Mouse (Mus musculus) ES-E14 (cell line): ENCODE measurements around the gene Olfr1513. TPM values are rescaled to one million over a fixed set of nuclear protein-coding genes. Genes with fewer than 3 reads are reported as not detected.
"Not testable (repeated sequence)": the region's sequence is repeated elsewhere in the genome, so short reads cannot be mapped to it uniquely, and the experiment has no call there.

Experiments
- DNase-seq: peaks from one replicate; pipeline ENCODE4 v3.0.0-alpha.2; 2013; ENCODE audit warnings: low read depth, low spot score
- H3K27ac ChIP-seq: 2 replicates; pipeline ENCODE4 v1.5.1; 2012; ENCODE audit warnings: low read depth, mild to moderate bottlenecking, low read length, moderate library complexity, mixed read lengths; ENCODE audit not compliant: poor library complexity, insufficient read depth, severe bottlenecking
- H3K36me3 ChIP-seq: 2 replicates; pipeline ENCODE4 v1.6.1; 2012; ENCODE audit warnings: mild to moderate bottlenecking, low read length, moderate library complexity, mixed read lengths; ENCODE audit not compliant: control insufficient read depth, poor library complexity, insufficient read depth, severe bottlenecking
- H3K4me1 ChIP-seq, 2 experiments: fragments of 150-350 bp in 1 of 2; sonication (generic) in 1 of 2; 2 replicates each; pipeline ENCODE4 v1.6.1; 2012; ENCODE audit warnings: low read length in 2 of 2, mild to moderate bottlenecking in 1 of 2, mixed read lengths in 1 of 2; ENCODE audit not compliant: control insufficient read depth in 2 of 2, insufficient read depth in 2 of 2, poor library complexity in 1 of 2
- H3K4me3 ChIP-seq, 2 experiments: fragments of 150-350 bp in 1 of 2; sonication (generic) in 1 of 2; 2 replicates each; pipeline ENCODE4 v1.5.1; 2012; ENCODE audit warnings: low read length in 2 of 2, low read depth in 1 of 2, mild to moderate bottlenecking in 1 of 2, mixed read lengths in 1 of 2; ENCODE audit not compliant: insufficient read depth in 1 of 2, poor library complexity in 1 of 2, severe bottlenecking in 1 of 2
- H3K9ac ChIP-seq: 2 replicates; pipeline ENCODE4 v1.6.1; 2012; ENCODE audit warnings: low read depth, mild to moderate bottlenecking, low read length, mixed read lengths; ENCODE audit not compliant: poor library complexity, insufficient read depth, severe bottlenecking
- H3K9me3 ChIP-seq: fragments of 150-350 bp; sonication (generic); 2 replicates; pipeline ENCODE4 v1.6.1; 2012; ENCODE audit warnings: low read depth, mild to moderate bottlenecking, low read length; ENCODE audit not compliant: control insufficient read depth, insufficient read depth
- CHD2 ChIP-seq: IDR thresholded peaks from 2 replicates; pipeline ENCODE4 v1.6.1; 2014; ENCODE audit warnings: mild to moderate bottlenecking, low read depth, low read length, inconsistent platforms
- HCFC1 ChIP-seq: IDR thresholded peaks from 2 replicates; pipeline ENCODE4 v1.6.1; 2012; ENCODE audit warnings: low read length, inconsistent platforms, borderline replicate concordance; ENCODE audit not compliant: insufficient read depth
- MAFK ChIP-seq: IDR thresholded peaks from 2 replicates; pipeline ENCODE4 v1.6.1; 2014; ENCODE audit warnings: mild to moderate bottlenecking, low read depth, low read length, inconsistent platforms; ENCODE audit not compliant: insufficient read depth
- ZC3H11A ChIP-seq: IDR thresholded peaks from 2 replicates; pipeline ENCODE4 v1.6.1; 2012; ENCODE audit warnings: low read depth, mild to moderate bottlenecking, inconsistent platforms, low read length, borderline replicate concordance
- ZNF384 ChIP-seq: IDR thresholded peaks from 2 replicates; pipeline ENCODE4 v1.6.1; 2012; ENCODE audit warnings: low read depth, low read length, inconsistent platforms
- in situ Hi-C, 2 experiments: fragments of 600-800 bp; cut with MboI; formaldehyde crosslinking; loops; one replicate each; pipeline ENCODE4 v1.15.1; 2025; ENCODE audit warnings: low sequenced_read_pairs in 2 of 2, inconsistent platforms in 1 of 2; ENCODE audit not compliant: unreplicated experiment in 2 of 2
- total RNA-seq: library from RNA; depleted of rRNA; stranded (reverse); fragments of 300-350 nt; gene quantifications from 2 replicates; pipeline ENCODE4 v1.2.3, GENCODE M21; 2012

Gene Olfr1513
- total RNA-seq, 1 experiment, result not detected

- Histone ChIP-seq H3K9me3 (no peaks in the 10 kb centered on the region), H3K36me3 (peaks cover 16% of the 10 kb centered on the region; the same call in 1 of the 2 replicates), H3K27ac (no peak overlapping the region), H3K4me3 (peak overlapping the region; percentile 41 to 73), H3K9ac (0 out of 2 replicates have a peak overlapping the region, but pooled peaks have one; percentile 4), H3K4me1 (peaks cover 2 to 21% of the 10 kb centered on the region in 2 experiments; a peak in 3 of 4 replicates)
- TF ChIP-seq HCFC1 (no peak), ZC3H11A (no peak), ZNF384 (no peak), MAFK (no peak), CHD2 (no peak)
- DNase-seq, result no peak
- in situ Hi-C loops, result no loop called here
Observed at GRCm38 (mm10) chr14:52313931-52314807, 42.0 kb downstream of the Olfr1513 start.

GRCm38 (mm10) chr14:52310906-52311305 lies 45.3 kb downstream of the Olfr1513 start:
- Histone ChIP-seq H3K9me3 (no peaks in the 10 kb centered on the region), H3K4me3 (no peak overlapping the region), H3K4me1 (peaks cover 2 to 21% of the 10 kb centered on the region in 2 experiments; a peak in 3 of 4 replicates), H3K27ac (no peak overlapping the region), H3K36me3 (peaks cover 16% of the 10 kb centered on the region; the same call in 1 of the 2 replicates), H3K9ac (no peak overlapping the region)
- in situ Hi-C loops, result no loop called here
- no peak for TF ChIP-seq CHD2
- no peak for TF ChIP-seq ZNF384
- TF ChIP-seq ZC3H11A, result no peak
- TF ChIP-seq HCFC1, result no peak
- TF ChIP-seq MAFK, result no peak
- DNase-seq, result no peak

- H3K9me3 ChIP-seq, H3K27ac ChIP-seq, DNase-seq, H3K9ac ChIP-seq, in situ Hi-C loops, H3K4me3 ChIP-seq: not testable (repeated sequence)
- Histone ChIP-seq H3K36me3 (peaks cover 16% of the 10 kb centered on the region; the same call in 1 of the 2 replicates), H3K4me1 (peaks cover under 1 to 21% of the 10 kb centered on the region in 2 experiments; a peak in 3 of 4 replicates)
- TF ChIP-seq ZNF384, result 0 out of 2 replicates have a peak, but pooled peaks have one; percentile 28
Observed at GRCm38 (mm10) chr14:52310343-52310742, 45.9 kb downstream of the Olfr1513 start.

GRCm38 (mm10) chr14:52306100-52306499 lies 50.1 kb downstream of the Olfr1513 start:
- no peak overlapping the region for H3K27ac ChIP-seq
- H3K9me3 ChIP-seq, result no peaks in the 10 kb centered on the region
- in situ Hi-C loops, result no loop called here
- H3K9ac ChIP-seq, result peak overlapping the region; percentile 62; the same call in 1 of the 2 replicates
- TF ChIP-seq CHD2, result no peak
- TF ChIP-seq HCFC1, result no peak
- no peaks in the 10 kb centered on the region for H3K4me1 ChIP-seq
- no peaks in the 10 kb centered on the region for H3K36me3 ChIP-seq
- DNase-seq, result no peak
- no peak overlapping the region for H3K4me3 ChIP-seq
